Mouse (Mus musculus) olfactory bulb, adult 2 months (tissue): ENCODE results near the gene Braf. TPM values are rescaled to one million over a fixed set of nuclear protein-coding genes. Genes with fewer than 3 reads are reported as not detected.

ENCODE experiments used
- H3K27ac ChIP-seq: fragments of 200-500 bp; 2 replicates; pipeline ENCODE4 v1.5.1; 2012; ENCODE audit warnings: low read depth, low read length; ENCODE audit not compliant: insufficient read depth
- H3K4me1 ChIP-seq: fragments of 200-500 bp; 2 replicates; pipeline ENCODE4 v1.6.1; 2012; ENCODE audit warnings: low read length; ENCODE audit not compliant: control insufficient read depth, insufficient read depth
- H3K4me3 ChIP-seq: fragments of 200-500 bp; 2 replicates; pipeline ENCODE4 v1.5.1; 2012; ENCODE audit warnings: mild to moderate bottlenecking, low read depth, low read length, moderate library complexity; ENCODE audit not compliant: insufficient read depth
- CTCF ChIP-seq: fragments of 200-500 bp; IDR thresholded peaks from 2 replicates; pipeline ENCODE4 v1.5.1; 2012; ENCODE audit warnings: low read depth, mild to moderate bottlenecking, low read length, moderate library complexity; ENCODE audit not compliant: insufficient read depth
- POLR2A ChIP-seq: fragments of 200-500 bp; IDR thresholded peaks from 2 replicates; pipeline ENCODE4 v1.6.1; 2012; ENCODE audit warnings: mild to moderate bottlenecking, low read depth, low read length, moderate library complexity; ENCODE audit not compliant: insufficient read depth
- WGBS: fragments of 180-500 bp; shearing (Covaris S2); methylation state at CpG from one replicate; pipeline ENCODE4 v1.1.7; 2018; 5-methylcytosine and 5-hydroxymethylcytosine counted together
- polyA plus RNA-seq: library from polyadenylated mRNA; stranded (reverse); fragments of >200 nt; gene quantifications from 2 replicates; pipeline ENCODE4 v1.2.4, GENCODE M21; 2012; ENCODE audit warnings: low replicate concordance; ENCODE audit not compliant: missing spikeins, insufficient read depth, insufficient read length

Gene Braf
- polyA plus RNA-seq, 1 experiment, result not detected

- TF ChIP-seq POLR2A (no peak), CTCF (no peak)
- WGBS, result 67% methylated on average over 3 of the region's 3 CpGs
- Histone ChIP-seq H3K4me1 (peaks cover 10% of the 10 kb centered on the region), H3K27ac (no peak overlapping the region), H3K4me3 (no peak overlapping the region)
Observed at GRCm38 (mm10) chr6:39570426-39570825, 154.8 kb downstream of the Braf start.

- 5% methylated on average over 5 of the region's 5 CpGs for WGBS
Observed at GRCm38 (mm10) chr6:39567528-39567927, 157.7 kb downstream of the Braf start.

GRCm38 (mm10) chr6:39562166-39563015, 162.9 kb downstream of the Braf start:
- peaks cover 9% of the 10 kb centered on the region for H3K4me1 ChIP-seq
- no peak overlapping the region for H3K27ac ChIP-seq
- H3K4me3 ChIP-seq, result no peak overlapping the region
- 23% methylated on average over 23 of the region's 23 CpGs for WGBS
- TF ChIP-seq POLR2A (no peak), CTCF (no peak)

More at GRCm38 (mm10) chr6:39567528-39567927, 157.7 kb downstream of the Braf start:
- TF ChIP-seq POLR2A (no peak), CTCF (no peak)
- Histone ChIP-seq H3K4me1 (no peaks in the 10 kb centered on the region), H3K4me3 (no peak overlapping the region), H3K27ac (no peak overlapping the region)

GRCm38 (mm10) chr6:39559276-39559939, 165.9 kb downstream of the Braf start:
- Histone ChIP-seq H3K4me3 (no peak overlapping the region), H3K4me1 (peaks cover 22% of the 10 kb centered on the region), H3K27ac (no peak overlapping the region)
- TF ChIP-seq POLR2A (no peak), CTCF (no peak)
- WGBS, result 70% methylated on average over 6 of the region's 6 CpGs

GRCm38 (mm10) chr6:39557723-39558261, 167.5 kb downstream of the Braf start, which contains the start of gene Dennd2a:
Gene Dennd2a (minus strand): TSS chr6:39557867.
- TF ChIP-seq POLR2A, result peak; percentile 52; the same call in 1 of the 2 replicates
- no peak for TF ChIP-seq CTCF
- H3K4me1 ChIP-seq, result peaks cover 24% of the 10 kb centered on the region

GRCm38 (mm10) chr6:39556900-39557659, 168.2 kb downstream of the Braf start:
- WGBS, result under 1% methylated on average over 54 of the region's 54 CpGs
- TF ChIP-seq CTCF, result no peak
- no peak; the same call in none of the 2 replicates for TF ChIP-seq POLR2A
- H3K4me3 ChIP-seq, result peak overlapping the region; percentile 85
- H3K27ac ChIP-seq, result peak overlapping the region; percentile 78
- H3K4me1 ChIP-seq, result peaks cover 27% of the 10 kb centered on the region

More at GRCm38 (mm10) chr6:39557723-39558261, 167.5 kb downstream of the Braf start, which contains the start of gene Dennd2a:
- Histone ChIP-seq H3K27ac (peak within 1 kb of the TSS; percentile 78), H3K4me3 (peak within 1 kb of the TSS; percentile 85)
- under 1% methylated on average over 49 of the region's 50 CpGs for WGBS

- Histone ChIP-seq H3K27ac (no peak overlapping the region), H3K4me3 (peak overlapping the region; percentile 16), H3K4me1 (peaks cover 29% of the 10 kb centered on the region)
- 52% methylated on average over 2 of the region's 2 CpGs for WGBS
- TF ChIP-seq POLR2A (no peak), CTCF (no peak)
Observed at GRCm38 (mm10) chr6:39555648-39555945, 169.7 kb downstream of the Braf start.

GRCm38 (mm10) chr6:39554888-39555647, 170.2 kb downstream of the Braf start:
- 54% methylated on average over 12 of the region's 12 CpGs for WGBS
- TF ChIP-seq POLR2A, result no peak
- no peak for TF ChIP-seq CTCF
- Histone ChIP-seq H3K4me1 (peaks cover 29% of the 10 kb centered on the region), H3K27ac (no peak overlapping the region), H3K4me3 (peak overlapping the region; percentile 16)

Other genes starting within 250 kb of the Braf start
- not detected in 2 replicates for gene Dennd2a, start 167.6 kb downstream of the Braf start, polyA plus RNA-seq
- not detected in 2 replicates for gene Adck2, start 151.6 kb downstream of the Braf start, polyA plus RNA-seq
- gene Gm42420, start 139.7 kb downstream of the Braf start, polyA plus RNA-seq, result not detected in 2 replicates
- not detected in 2 replicates for gene Ndufb2, start 132.9 kb downstream of the Braf start, polyA plus RNA-seq
- gene Mrps33, start 85.5 kb upstream of the Braf start, polyA plus RNA-seq, result not detected in 2 replicates
- gene Tmem178b, start 147.8 kb upstream of the Braf start, polyA plus RNA-seq, result not detected in 2 replicates